Mouse (Mus musculus) hindbrain, postnatal 0 days (tissue): ENCODE results near the gene Atp8a2. TPM values are rescaled to one million over a fixed set of nuclear protein-coding genes. Genes with fewer than 3 reads are reported as not detected.
"Not testable (repeated sequence)": the region's sequence is repeated elsewhere in the genome, so short reads cannot be mapped to it uniquely, and the experiment has no call there.

Experiments used
- ATAC-seq: fragments of 200-750 bp; cut with Nextera tagmentation; 2 replicates; pipeline ENCODE4 v1.8.0; 2017; ENCODE audit warnings: mild to moderate bottlenecking, moderate TSS enrichment, moderate library complexity
- DNase-seq: peaks from one replicate; pipeline ENCODE4 v3.0.0-alpha.2; 2015; ENCODE audit warnings: low spot score
- H3K27ac ChIP-seq: fragments of 300-500 bp; sonication (generic); 2 replicates; pipeline ENCODE4 v1.5.1; 2014; ENCODE audit warnings: mild to moderate bottlenecking
- H3K27me3 ChIP-seq: fragments of 300-500 bp; sonication (generic); 2 replicates; pipeline ENCODE4 v1.6.1; 2014; ENCODE audit warnings: low read length, mixed read lengths; ENCODE audit not compliant: insufficient read depth
- H3K36me3 ChIP-seq: fragments of 300-500 bp; sonication (generic); 2 replicates; pipeline ENCODE4 v1.6.1; 2014; ENCODE audit warnings: low read length, mixed read lengths; ENCODE audit not compliant: insufficient read depth
- H3K4me1 ChIP-seq: fragments of 300-500 bp; sonication (generic); 2 replicates; pipeline ENCODE4 v1.6.1; 2014; ENCODE audit warnings: antibody characterized with exemption, low read length, mixed read lengths; ENCODE audit not compliant: insufficient read depth
- H3K4me2 ChIP-seq: fragments of 300-500 bp; sonication (generic); 2 replicates; pipeline ENCODE4 v1.6.1; 2014; ENCODE audit warnings: low read depth, mild to moderate bottlenecking, low read length, moderate library complexity, mixed read lengths
- H3K4me3 ChIP-seq: fragments of 300-500 bp; sonication (generic); 2 replicates; pipeline ENCODE4 v1.5.1; 2014; ENCODE audit warnings: low read length
- H3K9ac ChIP-seq: fragments of 300-500 bp; sonication (generic); replicated peaks from 2 replicates; pipeline ENCODE4 v1.6.1; 2014; ENCODE audit warnings: mild to moderate bottlenecking, low read length, moderate library complexity, mixed read lengths
- H3K9me3 ChIP-seq: fragments of 300-500 bp; sonication (generic); 2 replicates; pipeline ENCODE4 v1.6.1; 2016; ENCODE audit warnings: low read length, mixed read lengths
- CTCF ChIP-seq: IDR thresholded peaks from 2 replicates; pipeline ENCODE4 v1.5.1; 2016; ENCODE audit warnings: antibody characterized with exemption, control low read depth, low read depth
- WGBS: fragments of 180-500 bp; shearing (Covaris S2); extraction: QIAGEN DNeasy Blood & Tissue Kit; methylation state at CpG from one replicate; pipeline ENCODE4 v1.1.7; 2014; 5-methylcytosine and 5-hydroxymethylcytosine counted together
- polyA plus RNA-seq: library from polyadenylated mRNA; unstranded; fragments of >200 nt; fragmentation: Nextera tagmentation; extraction: Ambion mirVana; gene quantifications from 2 replicates; pipeline ENCODE4 v1.2.1, GENCODE M21; 2015
- total RNA-seq: library from RNA; depleted of rRNA; stranded (reverse); fragments of >200 nt; gene quantifications from 2 replicates; pipeline ENCODE4 v1.2.3, GENCODE M21; 2014

The Atp8a2 gene
- total and polyA plus RNA-seq, 2 experiments from 2014 or later, result 29.1 to 41.7 TPM

DNA sequence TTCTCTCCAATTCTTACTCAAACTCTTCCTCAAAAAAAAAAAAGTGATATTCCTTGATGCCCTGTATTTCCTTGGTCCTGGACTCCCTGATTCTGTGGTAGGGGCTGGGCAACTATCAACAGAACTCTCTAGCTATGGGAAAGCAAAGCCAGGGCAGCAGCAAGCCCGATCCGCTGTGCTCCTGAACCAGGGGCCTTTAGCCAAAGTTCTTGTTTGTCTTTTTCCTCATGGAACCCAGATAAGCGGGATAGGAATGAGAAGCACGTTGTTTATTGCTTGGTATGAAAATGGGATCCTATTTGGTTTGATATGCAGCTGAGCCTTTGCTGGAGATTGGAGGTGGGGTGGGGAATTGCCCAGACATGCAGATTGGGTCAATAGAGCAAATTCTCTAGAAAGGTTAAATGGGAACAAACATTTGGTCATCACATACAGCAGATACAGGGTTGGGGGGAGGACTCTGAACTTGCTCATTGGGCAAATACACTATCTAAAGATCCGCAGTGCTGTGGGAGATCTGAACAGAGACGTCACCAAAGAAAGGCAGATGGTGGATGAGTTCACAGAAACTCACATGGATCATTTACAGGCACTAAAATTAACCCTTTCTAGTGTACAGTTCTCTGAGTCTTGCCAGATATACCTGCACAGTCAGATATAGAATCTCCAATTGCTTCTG is 353.6 kb downstream of the Atp8a2 start:
- Histone ChIP-seq H3K36me3 (no peaks in the 10 kb centered on the region), H3K4me1 (no peaks in the 10 kb centered on the region), H3K9me3 (no peaks in the 10 kb centered on the region), H3K27me3 (no peaks in the 10 kb centered on the region), H3K4me3 (no peak overlapping the region), H3K4me2 (no peak overlapping the region), H3K27ac (no peak overlapping the region), H3K9ac (no peak overlapping the region)
- no peak for TF ChIP-seq CTCF
- WGBS, result 79% methylated on average over 6 of the region's 6 CpGs
- DNase-seq, result no peak
- no peak for ATAC-seq

DNA sequence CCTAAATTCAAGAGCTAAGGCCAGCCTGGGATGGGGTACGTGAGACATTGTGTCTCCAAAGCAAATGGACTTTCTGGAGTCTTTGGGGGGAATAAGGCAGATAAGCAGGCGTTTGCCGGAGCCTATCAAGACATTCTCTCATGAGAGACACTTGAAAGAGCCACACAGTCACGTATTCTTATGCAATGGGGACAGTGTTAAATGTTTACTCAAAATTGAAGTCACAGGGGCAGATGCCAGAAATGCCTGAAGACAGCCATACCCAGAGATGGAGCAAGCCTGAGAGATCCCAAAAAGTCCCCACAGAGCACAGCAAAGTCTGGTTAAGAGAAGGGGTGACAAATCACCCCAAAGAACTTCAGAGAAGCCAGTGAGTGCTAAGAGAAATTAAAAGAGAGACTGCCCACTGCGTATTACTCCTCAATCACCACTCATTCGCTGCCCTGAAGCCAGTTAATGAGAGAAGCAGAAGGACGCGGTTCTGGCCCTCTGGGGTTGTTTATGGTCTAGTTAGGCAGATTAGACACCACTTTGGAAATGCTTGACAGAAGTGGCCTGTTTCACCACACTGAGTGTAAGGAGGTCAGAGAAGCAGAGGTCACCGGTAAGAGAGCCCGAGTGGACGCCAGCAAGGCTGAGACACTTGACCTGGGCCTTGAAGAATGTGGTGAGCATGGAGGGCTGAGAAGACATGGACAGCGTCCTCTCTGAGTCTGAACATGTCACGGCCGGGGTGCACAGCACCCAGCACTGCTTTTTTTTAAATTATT is 356.8 kb downstream of the Atp8a2 start:
- no peak overlapping the region for H3K27ac ChIP-seq
- 88% methylated on average over 14 of the region's 14 CpGs for WGBS
- no peak for TF ChIP-seq CTCF
- no peaks in the 10 kb centered on the region for H3K36me3 ChIP-seq
- no peak overlapping the region for H3K4me3 ChIP-seq
- DNase-seq (no peak), ATAC-seq (no peak)
- no peaks in the 10 kb centered on the region for H3K9me3 ChIP-seq
- H3K4me1 ChIP-seq, result no peaks in the 10 kb centered on the region
- no peak overlapping the region for H3K4me2 ChIP-seq
- H3K9ac ChIP-seq, result no peak overlapping the region
- H3K27me3 ChIP-seq, result no peaks in the 10 kb centered on the region

DNA sequence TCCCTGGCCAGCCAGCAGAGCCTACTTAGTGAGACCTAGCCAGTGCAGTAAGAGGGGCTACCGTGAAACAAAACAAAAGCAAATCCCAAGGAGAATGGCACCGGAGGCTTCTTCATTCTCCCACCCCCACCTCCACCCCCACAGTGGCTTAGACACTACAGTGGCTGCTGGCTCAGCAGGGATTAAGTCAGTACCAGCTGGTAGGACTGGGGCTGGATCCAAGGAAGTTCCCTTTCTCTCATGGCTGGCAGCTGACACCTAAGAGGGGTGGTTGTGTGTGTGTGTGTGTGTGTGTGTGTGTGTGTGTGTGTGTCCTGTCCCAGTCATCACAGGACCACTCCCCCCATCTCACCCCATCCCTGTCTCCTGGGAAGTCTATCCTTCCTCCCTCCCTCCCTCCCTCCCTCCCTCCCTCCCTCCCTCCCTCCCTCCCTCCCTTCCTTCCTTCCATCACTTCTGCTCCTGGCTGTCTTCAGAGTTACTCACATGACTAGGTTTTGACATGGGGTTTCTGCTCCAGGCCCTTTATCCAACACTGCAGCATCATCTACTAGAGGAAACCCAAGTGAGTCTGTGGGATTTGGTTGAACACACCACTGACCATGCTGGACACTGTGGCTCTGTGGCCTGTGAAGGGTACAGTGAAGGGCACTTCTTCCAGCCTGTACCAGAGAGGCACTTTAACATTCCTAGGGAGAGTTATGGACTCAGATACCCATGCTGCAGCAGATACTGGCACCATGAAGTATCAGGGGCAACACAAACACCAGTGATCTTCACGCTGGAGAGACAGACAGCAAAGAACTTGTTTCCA is 358.3 kb downstream of the Atp8a2 start:
- not testable (repeated sequence) for H3K27me3 ChIP-seq, H3K9ac ChIP-seq, H3K4me2 ChIP-seq, H3K4me3 ChIP-seq, H3K4me1 ChIP-seq, H3K36me3 ChIP-seq, H3K27ac ChIP-seq, H3K9me3 ChIP-seq
- DNase-seq, result peak; percentile 19
- WGBS, result 84% methylated on average over 1 of the region's 3 CpGs
- ATAC-seq, result peak; percentile 91

DNA sequence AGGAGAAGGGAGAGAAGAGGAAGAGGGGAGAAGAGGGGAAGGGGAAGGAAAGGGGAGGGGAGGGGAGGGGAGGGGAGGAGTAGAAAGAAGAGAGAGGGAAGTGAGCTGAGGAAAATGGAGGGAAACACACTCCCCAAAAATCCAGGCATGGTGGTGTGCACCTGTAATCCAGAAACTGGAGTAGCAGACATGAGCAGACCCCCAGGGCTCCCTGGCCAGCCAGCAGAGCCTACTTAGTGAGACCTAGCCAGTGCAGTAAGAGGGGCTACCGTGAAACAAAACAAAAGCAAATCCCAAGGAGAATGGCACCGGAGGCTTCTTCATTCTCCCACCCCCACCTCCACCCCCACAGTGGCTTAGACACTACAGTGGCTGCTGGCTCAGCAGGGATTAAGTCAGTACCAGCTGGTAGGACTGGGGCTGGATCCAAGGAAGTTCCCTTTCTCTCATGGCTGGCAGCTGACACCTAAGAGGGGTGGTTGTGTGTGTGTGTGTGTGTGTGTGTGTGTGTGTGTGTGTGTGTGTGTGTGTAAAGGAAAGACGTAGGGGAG is 359.2 kb downstream of the Atp8a2 start:
- not testable (repeated sequence) for H3K36me3 ChIP-seq, H3K27ac ChIP-seq

DNA sequence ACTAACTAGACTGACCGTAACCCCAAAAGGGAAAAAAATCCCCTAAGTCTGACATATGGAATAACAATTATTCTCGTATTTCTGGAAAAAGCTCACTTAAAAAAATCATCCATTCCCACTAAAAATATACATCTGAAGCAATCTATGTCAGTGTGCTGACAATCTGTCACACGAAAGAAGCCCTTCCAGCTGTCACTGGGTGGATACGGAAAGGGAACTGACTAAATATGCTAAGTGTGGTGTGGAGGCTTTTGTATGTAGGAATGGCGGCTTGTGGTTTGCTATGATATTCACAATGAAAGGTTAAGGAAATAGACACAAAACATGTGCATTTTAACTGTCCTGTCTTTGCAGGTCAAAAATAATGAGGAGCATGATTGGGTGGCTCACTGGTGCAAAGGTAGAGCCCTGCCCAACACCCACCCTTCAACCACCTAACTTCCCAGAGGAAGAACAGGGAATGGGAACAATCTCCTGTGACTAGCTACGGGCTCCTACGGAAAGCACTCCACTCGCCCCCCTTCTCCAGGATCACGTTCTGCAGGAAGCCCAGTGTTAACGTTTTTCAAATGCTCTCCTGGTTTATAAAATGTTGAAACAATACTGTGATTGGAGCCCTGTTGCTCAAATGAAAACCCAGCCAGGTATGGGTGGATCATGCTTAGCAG is 360.0 kb downstream of the Atp8a2 start:
- 49% methylated on average over 10 of the region's 10 CpGs for WGBS
- H3K4me2 ChIP-seq, result no peak overlapping the region
- no peaks in the 10 kb centered on the region for H3K9me3 ChIP-seq
- no peak overlapping the region for H3K4me3 ChIP-seq
- no peak; the same call in 1 of the 2 replicates for ATAC-seq
- H3K4me1 ChIP-seq, result no peaks in the 10 kb centered on the region
- no peaks in the 10 kb centered on the region for H3K27me3 ChIP-seq
- no peaks in the 10 kb centered on the region for H3K36me3 ChIP-seq
- TF ChIP-seq CTCF, result no peak
- H3K9ac ChIP-seq, result no peak overlapping the region
- H3K27ac ChIP-seq, result no peak overlapping the region
- DNase-seq, result no peak

More for the DNA sequence above, 359.2 kb downstream of the Atp8a2 start:
- not testable (repeated sequence) for H3K27me3 ChIP-seq, H3K4me1 ChIP-seq, DNase-seq, H3K9ac ChIP-seq, H3K4me2 ChIP-seq, H3K4me3 ChIP-seq, H3K9me3 ChIP-seq
- peak; percentile 82 for ATAC-seq
- no CpG with 5 or more reads among the region's 3 CpGs for WGBS

DNA sequence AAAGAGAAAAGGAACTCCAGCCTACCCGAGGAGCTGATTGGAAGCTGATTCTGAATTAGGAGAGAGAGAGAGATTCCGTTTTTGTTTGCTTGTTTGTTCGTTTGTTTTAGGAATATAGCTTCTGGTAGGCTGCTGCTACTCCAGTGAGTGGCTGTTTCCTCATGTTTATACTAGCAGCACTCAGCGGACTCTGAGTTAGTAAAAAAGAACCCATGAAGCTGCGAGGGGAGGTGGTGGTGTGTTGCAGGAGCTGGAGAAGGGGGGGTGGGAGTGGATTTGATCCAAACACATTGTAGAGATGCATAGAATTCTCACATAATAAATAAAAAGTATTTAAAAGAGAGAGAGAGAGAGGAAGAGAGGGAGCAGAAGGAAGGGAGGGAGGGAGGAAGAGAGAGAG is 367.4 kb downstream of the Atp8a2 start:
- Histone ChIP-seq H3K36me3 (no peaks in the 10 kb centered on the region), H3K4me3 (no peak overlapping the region), H3K27ac (no peak overlapping the region), H3K9ac (no peak overlapping the region), H3K27me3 (no peaks in the 10 kb centered on the region), H3K4me2 (no peak overlapping the region), H3K4me1 (no peaks in the 10 kb centered on the region), H3K9me3 (no peaks in the 10 kb centered on the region)
- DNase-seq (no peak), ATAC-seq (no peak)
- TF ChIP-seq CTCF, result no peak
- 87% methylated on average over 5 of the region's 5 CpGs for WGBS
